Mouse (Mus musculus) spleen, adult 2 months (tissue): ENCODE measurements around the gene Cep68. TPM values are rescaled to one million over a fixed set of nuclear protein-coding genes. Genes with fewer than 3 reads are reported as not detected.
A peak's percentile ranks its signal among the peaks of the same experiment; 100 is the strongest.

ENCODE experiments used
- DNase-seq, 2 experiments: peaks; one replicate each; pipeline versions ENCODE4 v3.0.0 to v3.0.0-alpha.2; 2012 to 2021; ENCODE audit warnings: low spot score in 2 of 2, low read depth in 1 of 2
- H3K27ac ChIP-seq: fragments of 200-500 bp; 2 replicates; pipeline ENCODE4 v1.5.1; 2012; ENCODE audit warnings: low read length, inconsistent platforms; ENCODE audit not compliant: insufficient read depth
- H3K27me3 ChIP-seq: fragments of 200-500 bp; 2 replicates; pipeline ENCODE4 v1.6.1; 2012; ENCODE audit warnings: mild to moderate bottlenecking, moderate library complexity, low read length, inconsistent platforms; ENCODE audit not compliant: control insufficient read depth, insufficient read depth
- H3K36me3 ChIP-seq: fragments of 200-500 bp; 2 replicates; pipeline ENCODE4 v1.6.1; 2012; ENCODE audit warnings: mild to moderate bottlenecking, low read length, inconsistent platforms; ENCODE audit not compliant: control insufficient read depth, insufficient read depth
- H3K4me1 ChIP-seq: fragments of 200-500 bp; 2 replicates; pipeline ENCODE4 v1.6.1; 2011; ENCODE audit warnings: inconsistent platforms; ENCODE audit not compliant: control insufficient read depth, insufficient read depth, insufficient read length
- H3K4me3 ChIP-seq: fragments of 200-500 bp; 2 replicates; pipeline ENCODE4 v1.5.1; 2011; ENCODE audit warnings: mild to moderate bottlenecking, inconsistent platforms; ENCODE audit not compliant: insufficient read depth, insufficient read length; ENCODE audit errors: extremely low read depth
- CTCF ChIP-seq: fragments of 200-500 bp; IDR thresholded peaks from 2 replicates; pipeline ENCODE4 v1.5.1; 2011; ENCODE audit warnings: mild to moderate bottlenecking, inconsistent platforms; ENCODE audit not compliant: insufficient read depth, insufficient read length, insufficient replicate concordance; ENCODE audit errors: extremely low read depth
- POLR2A ChIP-seq: fragments of 200-500 bp; IDR thresholded peaks from 2 replicates; pipeline ENCODE4 v1.6.1; 2011; ENCODE audit warnings: low read depth, low read length, inconsistent platforms
- WGBS: fragments of 180-500 bp; shearing (Covaris S2); methylation state at CpG from one replicate; pipeline ENCODE4 v1.1.7; 2018; 5-methylcytosine and 5-hydroxymethylcytosine counted together
- polyA plus RNA-seq: library from polyadenylated mRNA; depleted of rRNA; stranded (reverse); fragments of >200 nt; gene quantifications from 2 replicates; pipeline ENCODE4 v1.2.3, GENCODE M21; 2012

Gene Cep68
- polyA plus RNA-seq, 1 experiment: 14.9 TPM

GRCm38 (mm10) chr11:20204870-20205446 is 44.3 kb downstream of the Cep68 start:
- Histone ChIP-seq H3K36me3 (no peaks in the 10 kb centered on the region), H3K4me3 (no peak overlapping the region), H3K27me3 (no peaks in the 10 kb centered on the region), H3K4me1 (peaks cover 13% of the 10 kb centered on the region; the same call in 1 of the 2 replicates), H3K27ac (no peak overlapping the region)
- 81% methylated on average over 9 of the region's 9 CpGs for WGBS
- TF ChIP-seq POLR2A (no peak), CTCF (no peak)
- DNase-seq: no peak

GRCm38 (mm10) chr11:20204321-20204720 is 44.9 kb downstream of the Cep68 start:
- no peak overlapping the region for H3K27ac ChIP-seq
- peaks cover 13% of the 10 kb centered on the region; the same call in 1 of the 2 replicates for H3K4me1 ChIP-seq
- no peak overlapping the region for H3K4me3 ChIP-seq
- TF ChIP-seq CTCF: no peak
- no peak for TF ChIP-seq POLR2A
- H3K36me3 ChIP-seq: no peaks in the 10 kb centered on the region
- 60% methylated on average over 2 of the region's 2 CpGs for WGBS
- no peaks in the 10 kb centered on the region for H3K27me3 ChIP-seq
- DNase-seq: no peak

- TF ChIP-seq CTCF (no peak), POLR2A (no peak)
- Histone ChIP-seq H3K36me3 (no peaks in the 10 kb centered on the region), H3K27ac (peak overlapping the region; percentile 90; the same call in 1 of the 2 replicates), H3K4me3 (peak overlapping the region; percentile 97), H3K27me3 (no peaks in the 10 kb centered on the region), H3K4me1 (peaks cover 13% of the 10 kb centered on the region; the same call in 1 of the 2 replicates)
- 16% methylated on average over 7 of the region's 7 CpGs for WGBS
- peak in 1 of 2 experiments; percentile 57 for DNase-seq
Measured at GRCm38 (mm10) chr11:20202299-20203011, 46.8 kb downstream of the Cep68 start.

GRCm38 (mm10) chr11:20201661-20202101 is 47.5 kb downstream of the Cep68 start:
- TF ChIP-seq CTCF: no peak
- no peak for TF ChIP-seq POLR2A
- no peaks in the 10 kb centered on the region for H3K36me3 ChIP-seq
- no peaks in the 10 kb centered on the region for H3K27me3 ChIP-seq
- H3K27ac ChIP-seq: peak overlapping the region; percentile 90
- peaks cover 13% of the 10 kb centered on the region; the same call in 1 of the 2 replicates for H3K4me1 ChIP-seq
- DNase-seq: no peak
- WGBS: 1% methylated on average over 40 of the region's 40 CpGs
- H3K4me3 ChIP-seq: peak overlapping the region; percentile 97

- peak; percentile 63; the same call in 1 of the 2 replicates for TF ChIP-seq CTCF
- TF ChIP-seq POLR2A: peak; percentile 84
- Histone ChIP-seq H3K27ac (peak within 1 kb of the TSS; percentile 90), H3K4me3 (peak within 1 kb of the TSS; percentile 97), H3K27me3 (no peaks in the 10 kb centered on the region), H3K4me1 (peaks cover 13% of the 10 kb centered on the region; the same call in 1 of the 2 replicates), H3K36me3 (no peaks in the 10 kb centered on the region)
- DNase-seq: peak; percentile 99 to 100
- WGBS: under 1% methylated on average over 50 of the region's 54 CpGs
Measured at GRCm38 (mm10) chr11:20200713-20201575, 48.3 kb downstream of the Cep68 start, which contains the start of gene Rab1a. Gene Rab1a (plus strand): TSS chr11:20201432.

- DNase-seq: no peak
- H3K36me3 ChIP-seq: no peaks in the 10 kb centered on the region
- no peak overlapping the region for H3K4me3 ChIP-seq
- TF ChIP-seq POLR2A: no peak
- TF ChIP-seq CTCF: no peak
- WGBS: 22% methylated on average over 4 of the region's 4 CpGs
- peaks cover 5% of the 10 kb centered on the region; the same call in 1 of the 2 replicates for H3K4me1 ChIP-seq
- no peak overlapping the region for H3K27ac ChIP-seq
- no peaks in the 10 kb centered on the region for H3K27me3 ChIP-seq
Measured at GRCm38 (mm10) chr11:20193100-20193736, 56.0 kb downstream of the Cep68 start.
